Mouse (Mus musculus) MEL (cell line): ENCODE data around the gene Ccdc155. TPM values are rescaled to one million over a fixed set of nuclear protein-coding genes. Genes with fewer than 3 reads are reported as not detected.

Experiments used
- DNase-seq: peaks from one replicate; pipeline ENCODE4 v3.0.0; 2011; ENCODE audit warnings: low read depth, low spot score
- H3K27ac ChIP-seq: 2 replicates; pipeline ENCODE4 v1.5.1; 2012; ENCODE audit warnings: low read depth, mild to moderate bottlenecking, control low read depth, low read length, moderate library complexity; ENCODE audit not compliant: control insufficient read depth
- H3K27me3 ChIP-seq, 2 experiments: fragments of 150-350 bp in 1 of 2; sonication (generic) in 1 of 2; 2 replicates each; pipeline ENCODE4 v1.6.1; 2012; ENCODE audit warnings: low read length in 2 of 2, mild to moderate bottlenecking in 2 of 2, improper control_type of control experiment in 1 of 2, moderate library complexity in 1 of 2; ENCODE audit not compliant: insufficient read depth in 2 of 2, control insufficient read depth in 1 of 2
- H3K36me3 ChIP-seq, 2 experiments: 2 replicates each; pipeline ENCODE4 v1.6.1; 2012 to 2014; ENCODE audit warnings: low read length in 2 of 2, improper control_type of control experiment in 1 of 2, inconsistent platforms in 1 of 2, mild to moderate bottlenecking in 1 of 2; ENCODE audit not compliant: insufficient read depth in 2 of 2, control insufficient read depth in 1 of 2
- H3K4me1 ChIP-seq, 2 experiments: fragments of 150-350 bp in 1 of 2; sonication (generic) in 1 of 2; 2 replicates each; pipeline ENCODE4 v1.6.1; 2012; ENCODE audit warnings: low read length in 2 of 2, improper control_type of control experiment in 1 of 2, mild to moderate bottlenecking in 1 of 2; ENCODE audit not compliant: insufficient read depth in 2 of 2, control insufficient read depth in 1 of 2
- H3K4me3 ChIP-seq, 2 experiments: fragments of 150-350 bp in 1 of 2; sonication (generic) in 1 of 2; 2 replicates each; pipeline ENCODE4 v1.5.1; 2012; ENCODE audit warnings: low read depth in 2 of 2, low read length in 2 of 2, mild to moderate bottlenecking in 2 of 2, moderate library complexity in 2 of 2, control low read depth in 1 of 2, improper control_type of control experiment in 1 of 2; ENCODE audit not compliant: control insufficient read depth in 1 of 2, insufficient read depth in 1 of 2
- H3K79me2 ChIP-seq: 2 replicates; pipeline ENCODE4 v1.6.1; 2012; ENCODE audit warnings: mild to moderate bottlenecking, low read length, moderate library complexity; ENCODE audit not compliant: control insufficient read depth, poor library complexity, insufficient read depth
- H3K9ac ChIP-seq: 2 replicates; pipeline ENCODE4 v1.6.1; 2012; ENCODE audit warnings: low read depth, mild to moderate bottlenecking, control low read depth, low read length, moderate library complexity; ENCODE audit not compliant: control insufficient read depth, poor library complexity, severe bottlenecking
- H3K9me3 ChIP-seq: fragments of 150-350 bp; sonication (generic); replicated peaks from 2 replicates; pipeline ENCODE4 v1.6.1; 2012; ENCODE audit warnings: mild to moderate bottlenecking, low read length, improper control_type of control experiment, moderate library complexity; ENCODE audit not compliant: insufficient read depth
- CTCF ChIP-seq, 3 experiments: IDR thresholded peaks in 2 of 3; conservative IDR thresholded peaks in 1 of 3; 2 replicates each; pipeline ENCODE4 v1.5.1; 2011 to 2012; ENCODE audit warnings: low read length in 3 of 3, low read depth in 2 of 3, mild to moderate bottlenecking in 2 of 3, improper control_type of control experiment in 1 of 3, inconsistent platforms in 1 of 3, mixed read lengths in 1 of 3, moderate library complexity in 1 of 3; ENCODE audit not compliant: control insufficient read depth in 1 of 3, insufficient read depth in 1 of 3, poor library complexity in 1 of 3, severe bottlenecking in 1 of 3
- E2F4 ChIP-seq: IDR thresholded peaks from 2 replicates; pipeline ENCODE4 v1.6.1; 2011; ENCODE audit warnings: low read depth, low read length, improper control_type of control experiment, borderline replicate concordance
- GATA1 ChIP-seq: IDR thresholded peaks from 2 replicates; pipeline ENCODE4 v1.6.1; 2011; ENCODE audit warnings: low read depth, low read length, improper control_type of control experiment
- HCFC1 ChIP-seq: IDR thresholded peaks from 2 replicates; pipeline ENCODE4 v1.6.1; 2012; ENCODE audit warnings: low read depth, mild to moderate bottlenecking, inconsistent platforms, low read length, improper control_type of control experiment, moderate library complexity
- MAZ ChIP-seq: IDR thresholded peaks from 2 replicates; pipeline ENCODE4 v1.6.1; 2012; ENCODE audit warnings: low read depth, mild to moderate bottlenecking, inconsistent platforms, low read length, improper control_type of control experiment
- MEF2A ChIP-seq: IDR thresholded peaks from 2 replicates; pipeline ENCODE4 v1.6.1; 2014; ENCODE audit warnings: low read depth, mild to moderate bottlenecking, inconsistent platforms, low read length, improper control_type of control experiment; ENCODE audit not compliant: poor library complexity, insufficient replicate concordance, severe bottlenecking; ENCODE audit errors: extremely low read depth
- MYB ChIP-seq: IDR thresholded peaks from 2 replicates; pipeline ENCODE4 v1.6.1; 2011; ENCODE audit warnings: mild to moderate bottlenecking, low read depth, low read length, improper control_type of control experiment
- RAD21 ChIP-seq: IDR thresholded peaks from 2 replicates; pipeline ENCODE4 v1.6.1; 2011; ENCODE audit warnings: mild to moderate bottlenecking, low read depth, low read length, improper control_type of control experiment
- TCF12 ChIP-seq: IDR thresholded peaks from 2 replicates; pipeline ENCODE4 v1.6.1; 2014; ENCODE audit warnings: low read depth, mild to moderate bottlenecking, inconsistent platforms, low read length, improper control_type of control experiment, moderate library complexity
- USF1 ChIP-seq: IDR thresholded peaks from 2 replicates; pipeline ENCODE4 v1.6.1; 2014; ENCODE audit warnings: low read depth, mild to moderate bottlenecking, inconsistent platforms, low read length, improper control_type of control experiment, moderate library complexity
- ZC3H11A ChIP-seq: IDR thresholded peaks from 2 replicates; pipeline ENCODE4 v1.6.1; 2012; ENCODE audit warnings: low read depth, mild to moderate bottlenecking, inconsistent platforms, low read length, improper control_type of control experiment
- polyA plus RNA-seq, 2 experiments: library from polyadenylated mRNA; stranded (reverse) in 1 of 2; unstranded in 1 of 2; fragments of >175 nt in 1 of 2; fragments of >200 nt in 1 of 2; gene quantifications; 2 replicates each; pipeline versions ENCODE4 v1.2.1 to v1.2.4; 2012; ENCODE audit warnings: low replicate concordance in 2 of 2, low read depth in 1 of 2; ENCODE audit not compliant: insufficient read length in 2 of 2, insufficient read depth in 1 of 2, missing spikeins in 1 of 2
- total RNA-seq: library from RNA; depleted of rRNA; stranded (reverse); fragments of 300-350 nt; gene quantifications from 2 replicates; pipeline ENCODE4 v1.2.3, GENCODE M21; 2012

The Ccdc155 gene
- total and polyA plus RNA-seq, 3 experiments: 0.27 to 0.38 TPM; not detected in 1

- Histone ChIP-seq H3K36me3 (peaks cover 0 to 4% of the 10 kb centered on the region in 2 experiments; a peak in 1 of 4 replicates), H3K4me3 (no peak overlapping the region)
These were observed 39.0 kb downstream of the Ccdc155 start for GRCm38 (mm10) chr7:45165701-45166100.

GRCm38 (mm10) chr7:45164833-45165232 is 39.9 kb downstream of the Ccdc155 start:
- no peak for DNase-seq
- Histone ChIP-seq H3K9ac (no peak overlapping the region), H3K79me2 (no peaks in the 10 kb centered on the region), H3K9me3 (no peaks in the 10 kb centered on the region), H3K36me3 (peaks cover 0 to 4% of the 10 kb centered on the region in 2 experiments; a peak in 1 of 4 replicates), H3K4me3 (no peak overlapping the region), H3K27ac (no peak overlapping the region), H3K4me1 (no peaks in the 10 kb centered on the region; a peak in 2 of 4 replicates), H3K27me3 (peaks cover 4 to 9% of the 10 kb centered on the region in 2 experiments)
- TF ChIP-seq USF1: no peak
- no peak for TF ChIP-seq MAZ
- no peak for TF ChIP-seq ZC3H11A
- TF ChIP-seq, all 39 proteins: peak for 0

More at GRCm38 (mm10) chr7:45165701-45166100, 39.0 kb downstream of the Ccdc155 start:
- Histone ChIP-seq H3K4me1 (no peaks in the 10 kb centered on the region; a peak in 2 of 4 replicates), H3K27ac (no peak overlapping the region), H3K9ac (no peak overlapping the region), H3K9me3 (no peaks in the 10 kb centered on the region), H3K27me3 (peaks cover 4 to 9% of the 10 kb centered on the region in 2 experiments), H3K79me2 (no peaks in the 10 kb centered on the region)
- DNase-seq: no peak
- no peak for TF ChIP-seq MYB
- no peak for TF ChIP-seq HCFC1
- no peak for TF ChIP-seq E2F4
- no peak for TF ChIP-seq MEF2A
- TF ChIP-seq MAZ: no peak
- no peak for TF ChIP-seq RAD21
- no peak for TF ChIP-seq TCF12
- TF ChIP-seq ZC3H11A: no peak
- no peak for TF ChIP-seq CTCF (IDR thresholded peaks at IDR 0.05 in 2 of 3, conservative IDR thresholded peaks at IDR 0.05 in 1 of 3; ENCODE audit: control insufficient read depth in 1 of 3, insufficient read depth in 1 of 3, low read depth in 2 of 3, low read length in 3 of 3, poor library complexity in 1 of 3, severe bottlenecking in 1 of 3)
- TF ChIP-seq GATA1: no peak

- Histone ChIP-seq H3K9me3 (no peaks in the 10 kb centered on the region), H3K79me2 (no peaks in the 10 kb centered on the region), H3K4me1 (no peaks in the 10 kb centered on the region; a peak in 2 of 4 replicates)
- DNase-seq: peak; percentile 51
- TF ChIP-seq GATA1: no peak
- TF ChIP-seq, all 39 proteins: peak for 0
- H3K9ac ChIP-seq: peak within 1 kb of the TSS; percentile 60
- H3K4me3 ChIP-seq: peak within 1 kb of the TSS; percentile 30 to 50; a peak in 3 of 4 replicates
- H3K36me3 ChIP-seq: peaks cover 0 to 4% of the 10 kb centered on the region in 2 experiments; a peak in 1 of 4 replicates
- no peak within 1 kb of the TSS for H3K27ac ChIP-seq
- peaks cover 4 to 9% of the 10 kb centered on the region in 2 experiments for H3K27me3 ChIP-seq
These were observed 40.8 kb downstream of the Ccdc155 start, which contains the start of gene Slc17a7 for GRCm38 (mm10) chr7:45163735-45164490. Gene Slc17a7, plus strand, starts transcription at chr7:45163949.
